ENCODE assay signal across 12 mouse cellular contexts in the genomic region with DNA sequence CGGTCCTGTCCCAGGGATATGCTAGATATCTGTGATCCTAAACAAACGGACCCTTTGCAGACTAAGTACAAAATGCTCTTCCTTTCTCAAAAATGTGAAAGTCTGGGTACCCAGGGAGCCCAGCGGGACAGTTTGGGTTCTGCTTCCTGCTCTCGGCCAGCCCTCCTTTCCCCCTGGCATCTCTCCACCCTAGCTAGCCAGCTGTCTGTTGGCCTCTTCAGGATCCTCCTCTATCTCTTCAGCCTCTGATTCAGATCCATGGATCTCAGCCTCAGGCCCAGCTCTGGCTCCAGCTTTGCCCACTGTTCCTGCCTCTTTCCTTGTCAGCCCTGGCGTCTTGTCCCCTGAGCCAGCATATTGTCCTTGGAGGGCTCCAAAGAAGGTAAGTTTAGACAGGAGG. TPM values are rescaled to one million over a fixed set of nuclear protein-coding genes. Genes with fewer than 3 reads are reported as not detected.
A peak's percentile ranks its signal among the peaks of the same experiment; 100 is the strongest.
DNase-seq lines count a peak whose midpoint lies in the region; ATAC-seq lines count a peak whose summit lies in the region.
"Had no signal": no experiment of that assay in that cellular context is flagged by ENCODE, and none has a peak within 500 bp of the region (broad histone marks: within the 10 kb centered on the region; RNA-seq: fewer than 3 reads in every experiment).

No protein-coding gene starts in this region.

- peak overlapping the region; percentile 87; the same call in 1 of the 2 replicates for H3K4me2 ChIP-seq in midbrain, embryonic 11.5 days
- H3K4me2 ChIP-seq in midbrain, embryonic 15.5 days, result no peak overlapping the region; the same call in 1 of the 2 replicates
- H3K4me2 ChIP-seq in intestine, embryonic 15.5 days (replicated peaks), result peak overlapping the region; percentile 78
- H3K4me2 ChIP-seq in stomach, embryonic 16.5 days (ENCODE audit: low read depth, low read length), result peak overlapping the region; percentile 84

- no peaks in the 10 kb centered on the region for H3K9me3 ChIP-seq in midbrain, embryonic 11.5 days (ENCODE audit: control insufficient read depth, low read length)
- no peaks in the 10 kb centered on the region for H3K9me3 ChIP-seq in midbrain, embryonic 15.5 days
- no peaks in the 10 kb centered on the region for H3K9me3 ChIP-seq in intestine, embryonic 15.5 days
- H3K9me3 ChIP-seq in stomach, embryonic 16.5 days (replicated peaks; ENCODE audit: control insufficient read depth, low read length), result no peaks in the 10 kb centered on the region
- H3K9me3 ChIP-seq: liver, embryonic 12.5 days had no signal

- H3K4me3 ChIP-seq in midbrain, embryonic 11.5 days (ENCODE audit: low read depth, low read length), result no peak overlapping the region
- no peak overlapping the region for H3K4me3 ChIP-seq in midbrain, embryonic 15.5 days
- 0 out of 2 replicates have a peak overlapping the region, but pooled peaks have one; percentile 15 for H3K4me3 ChIP-seq in intestine, embryonic 15.5 days (replicated peaks)
- H3K4me3 ChIP-seq in stomach, embryonic 16.5 days (replicated peaks; ENCODE audit: low read length), result peak overlapping the region; percentile 50

- no peak for ATAC-seq in midbrain, embryonic 11.5 days (ENCODE audit: low FRiP score)
- ATAC-seq in midbrain, embryonic 15.5 days (replicated peaks), result no peak
- ATAC-seq in intestine, embryonic 15.5 days, result no peak
- no peak for ATAC-seq in stomach, embryonic 16.5 days (ENCODE audit: insufficient read depth, low FRiP score)
- ATAC-seq: liver, embryonic 12.5 days had no signal

- WGBS in midbrain, embryonic 11.5 days, result 84% methylated on average over 5 of the region's 5 CpGs
- 82% methylated on average over 5 of the region's 5 CpGs for WGBS in midbrain, embryonic 15.5 days
- 70% methylated on average over 5 of the region's 5 CpGs for WGBS in intestine, embryonic 15.5 days
- 70% methylated on average over 5 of the region's 5 CpGs for WGBS in stomach, embryonic 16.5 days

- H3K9ac ChIP-seq in midbrain, embryonic 11.5 days (ENCODE audit: low read length), result no peak overlapping the region; the same call in 1 of the 2 replicates
- no peak overlapping the region for H3K9ac ChIP-seq in midbrain, embryonic 15.5 days
- peak overlapping the region; percentile 8; the same call in 1 of the 2 replicates for H3K9ac ChIP-seq in intestine, embryonic 15.5 days
- H3K9ac ChIP-seq in stomach, embryonic 16.5 days (ENCODE audit: low read length), result peak overlapping the region; percentile 81

- intact Hi-C loops in gastrocnemius, postnatal 36 days (cut with DNase I), result no loop called here

- H3K36me3 ChIP-seq in midbrain, embryonic 11.5 days (ENCODE audit: control insufficient read depth, insufficient read depth, low read length), result no peaks in the 10 kb centered on the region
- H3K36me3 ChIP-seq in midbrain, embryonic 15.5 days (replicated peaks), result no peaks in the 10 kb centered on the region
- no peaks in the 10 kb centered on the region for H3K36me3 ChIP-seq in intestine, embryonic 15.5 days
- 0 out of 2 replicates have a peak, but pooled peaks cover 2% of the 10 kb centered on the region for H3K36me3 ChIP-seq in stomach, embryonic 16.5 days (ENCODE audit: control insufficient read depth, insufficient read depth, low read length)
- H3K36me3 ChIP-seq: liver, embryonic 12.5 days had no signal

- no peak overlapping the region for H3K27ac ChIP-seq in midbrain, embryonic 11.5 days (ENCODE audit: low read depth, low read length)
- H3K27ac ChIP-seq in midbrain, embryonic 15.5 days, result no peak overlapping the region
- peak overlapping the region; percentile 37; the same call in 1 of the 2 replicates for H3K27ac ChIP-seq in intestine, embryonic 15.5 days
- peak overlapping the region; percentile 90; the same call in 1 of the 2 replicates for H3K27ac ChIP-seq in stomach, embryonic 16.5 days (ENCODE audit: low read length)
- H3K27ac ChIP-seq: liver, embryonic 12.5 days had no signal

- no peaks in the 10 kb centered on the region for H3K27me3 ChIP-seq in midbrain, embryonic 11.5 days (ENCODE audit: control insufficient read depth, insufficient read depth, low read length)
- no peaks in the 10 kb centered on the region; the same call in 1 of the 2 replicates for H3K27me3 ChIP-seq in midbrain, embryonic 15.5 days (replicated peaks)
- no peaks in the 10 kb centered on the region for H3K27me3 ChIP-seq in intestine, embryonic 15.5 days (replicated peaks)
- no peaks in the 10 kb centered on the region for H3K27me3 ChIP-seq in stomach, embryonic 16.5 days (ENCODE audit: control insufficient read depth, insufficient read depth, low read length)

- DNase-seq in gastrocnemius, postnatal 10 days, result peak; percentile 51
- DNase-seq in gastrocnemius, postnatal 36 days, result no peak
- DNase-seq in midbrain, embryonic 11.5 days (ENCODE audit: low spot score, missing footprints), result no peak
- DNase-seq in retina, postnatal 1 day, result no peak
- no peak for DNase-seq in urinary bladder, postnatal 14 days (ENCODE audit: low spot score)

- H3K4me1 ChIP-seq in midbrain, embryonic 11.5 days (ENCODE audit: control insufficient read depth, insufficient read depth, low read length), result peaks cover 23% of the 10 kb centered on the region
- H3K4me1 ChIP-seq in midbrain, embryonic 15.5 days, result peaks cover 32% of the 10 kb centered on the region
- H3K4me1 ChIP-seq in intestine, embryonic 15.5 days (replicated peaks), result peaks cover 42% of the 10 kb centered on the region
- H3K4me1 ChIP-seq in stomach, embryonic 16.5 days (ENCODE audit: control insufficient read depth, insufficient read depth, low read length), result peaks cover 49% of the 10 kb centered on the region

RNA-seq across cellular contexts. Expression of a gene that starts 2.3 kb away (rescaled TPM):
- 100 to 1,000 TPM; 105 to 131 TPM for total RNA-seq in gastrocnemius, postnatal 10 days (2021)
- 10 to 100 TPM; 45.7 to 49.7 TPM for total RNA-seq in gastrocnemius, postnatal 36 days (2021)
- 1.8 and 2.1 TPM in 2 replicates for polyA plus RNA-seq in midbrain, embryonic 11.5 days (2014; fragmentation: Nextera tagmentation; extraction: Ambion mirVana)
- 3.6 and 3.8 TPM in 2 replicates for polyA plus RNA-seq in midbrain, embryonic 15.5 days (2015; fragmentation: Nextera tagmentation; extraction: Ambion mirVana)
- 5.2 and 7.3 TPM in 2 replicates for polyA plus RNA-seq in intestine, embryonic 15.5 days (2015; fragmentation: Nextera tagmentation; extraction: Ambion mirVana)
- 10.9 and 14.2 TPM in 2 replicates for polyA plus RNA-seq in stomach, embryonic 16.5 days (2015; fragmentation: Nextera tagmentation; extraction: Ambion mirVana)
- total RNA-seq: hematopoietic stem cell, adult 5-6 weeks had no signal

RNA-seq across cellular contexts. Expression of a gene that starts 14.8 kb away (rescaled TPM):
- 10 to 100 TPM; 17.2 to 19.7 TPM for total RNA-seq in gastrocnemius, postnatal 10 days (2021)
- total RNA-seq in gastrocnemius, postnatal 36 days (2021), result 1 to 10 TPM; 6.9 to 7.0 TPM
- 4.0 and 4.7 TPM in 2 replicates for polyA plus RNA-seq in midbrain, embryonic 11.5 days (2014; fragmentation: Nextera tagmentation; extraction: Ambion mirVana)
- 21.8 and 23.1 TPM in 2 replicates for polyA plus RNA-seq in midbrain, embryonic 15.5 days (2015; fragmentation: Nextera tagmentation; extraction: Ambion mirVana)
- polyA plus RNA-seq in intestine, embryonic 15.5 days (2015; fragmentation: Nextera tagmentation; extraction: Ambion mirVana), result 9.8 and 9.9 TPM in 2 replicates
- polyA plus RNA-seq in stomach, embryonic 16.5 days (2015; fragmentation: Nextera tagmentation; extraction: Ambion mirVana), result 3.3 and 4.4 TPM in 2 replicates
- total RNA-seq: hematopoietic stem cell, adult 5-6 weeks had no signal

RNA-seq across cellular contexts. Expression of a gene that starts 20.5 kb away (rescaled TPM):
- under 1 TPM in 1 of 2 experiments, not detected in 1; 0.38 TPM for total RNA-seq in gastrocnemius, postnatal 10 days (2021)
- not detected for total RNA-seq in gastrocnemius, postnatal 36 days (2021)
- 0.10 and 0.29 TPM in 2 replicates for polyA plus RNA-seq in midbrain, embryonic 11.5 days (2014; fragmentation: Nextera tagmentation; extraction: Ambion mirVana)
- polyA plus RNA-seq in midbrain, embryonic 15.5 days (2015; fragmentation: Nextera tagmentation; extraction: Ambion mirVana), result not detected in 2 replicates
- 0.13 TPM in 1 of 2 replicates, not detected in the other for polyA plus RNA-seq in intestine, embryonic 15.5 days (2015; fragmentation: Nextera tagmentation; extraction: Ambion mirVana)
- 0.15 TPM in 1 of 2 replicates, not detected in the other for polyA plus RNA-seq in stomach, embryonic 16.5 days (2015; fragmentation: Nextera tagmentation; extraction: Ambion mirVana)
- total RNA-seq: hematopoietic stem cell, adult 5-6 weeks; neutrophil, adult 5-6 weeks had no signal

RNA-seq across cellular contexts. Expression of a gene that starts 24.1 kb away (rescaled TPM):
- total RNA-seq in gastrocnemius, postnatal 10 days (2021), result under 1 TPM in 1 of 2 experiments, not detected in 1; 0.11 TPM
- 1 to 10 TPM in 1 of 2 experiments, under 1 TPM in 1; 0.51 to 1.2 TPM for total RNA-seq in gastrocnemius, postnatal 36 days (2021)
- polyA plus RNA-seq in midbrain, embryonic 11.5 days (2014; fragmentation: Nextera tagmentation; extraction: Ambion mirVana), result not detected in 2 replicates
- 0.05 and 0.18 TPM in 2 replicates for polyA plus RNA-seq in midbrain, embryonic 15.5 days (2015; fragmentation: Nextera tagmentation; extraction: Ambion mirVana)
- polyA plus RNA-seq in intestine, embryonic 15.5 days (2015; fragmentation: Nextera tagmentation; extraction: Ambion mirVana), result 12.2 and 12.8 TPM in 2 replicates
- 13.8 and 18.8 TPM in 2 replicates for polyA plus RNA-seq in stomach, embryonic 16.5 days (2015; fragmentation: Nextera tagmentation; extraction: Ambion mirVana)
- total RNA-seq: hematopoietic stem cell, adult 5-6 weeks had no signal
- polyA plus RNA-seq: embryonic facial prominence, embryonic 11.5 days; liver, embryonic 12.5 days had no signal

RNA-seq across cellular contexts. Expression of a gene that starts 25.0 kb away (rescaled TPM):
- total RNA-seq in gastrocnemius, postnatal 10 days (2021), result not detected
- total RNA-seq in gastrocnemius, postnatal 36 days (2021), result not detected
- not detected in 2 replicates for polyA plus RNA-seq in midbrain, embryonic 11.5 days (2014; fragmentation: Nextera tagmentation; extraction: Ambion mirVana)
- polyA plus RNA-seq in midbrain, embryonic 15.5 days (2015; fragmentation: Nextera tagmentation; extraction: Ambion mirVana), result not detected in 2 replicates
- polyA plus RNA-seq in intestine, embryonic 15.5 days (2015; fragmentation: Nextera tagmentation; extraction: Ambion mirVana), result 0.38 and 0.73 TPM in 2 replicates
- polyA plus RNA-seq in stomach, embryonic 16.5 days (2015; fragmentation: Nextera tagmentation; extraction: Ambion mirVana), result 1.2 and 1.5 TPM in 2 replicates
- total RNA-seq: neutrophil, adult 5-6 weeks had no signal

Comparison
In these comparisons a context has a peak if more than half of its experiments do, and no peak if none do; other contexts are left out.
1. H3K27ac ChIP-seq: peak in intestine, embryonic 15.5 days (single experiment) and stomach, embryonic 16.5 days (single experiment); none in midbrain, embryonic 11.5 days (single experiment) and midbrain, embryonic 15.5 days (single experiment).
2. H3K4me3 ChIP-seq: peak in intestine, embryonic 15.5 days (single experiment) and stomach, embryonic 16.5 days (single experiment); none in midbrain, embryonic 11.5 days (single experiment) and midbrain, embryonic 15.5 days (single experiment).
3. H3K9ac ChIP-seq: peak in intestine, embryonic 15.5 days (single experiment) and stomach, embryonic 16.5 days (single experiment); none in midbrain, embryonic 11.5 days (single experiment) and midbrain, embryonic 15.5 days (single experiment).